Mouse (Mus musculus): ENCODE measurements around the gene 1700016D06Rik.

Gene 1700016D06Rik

DNA sequence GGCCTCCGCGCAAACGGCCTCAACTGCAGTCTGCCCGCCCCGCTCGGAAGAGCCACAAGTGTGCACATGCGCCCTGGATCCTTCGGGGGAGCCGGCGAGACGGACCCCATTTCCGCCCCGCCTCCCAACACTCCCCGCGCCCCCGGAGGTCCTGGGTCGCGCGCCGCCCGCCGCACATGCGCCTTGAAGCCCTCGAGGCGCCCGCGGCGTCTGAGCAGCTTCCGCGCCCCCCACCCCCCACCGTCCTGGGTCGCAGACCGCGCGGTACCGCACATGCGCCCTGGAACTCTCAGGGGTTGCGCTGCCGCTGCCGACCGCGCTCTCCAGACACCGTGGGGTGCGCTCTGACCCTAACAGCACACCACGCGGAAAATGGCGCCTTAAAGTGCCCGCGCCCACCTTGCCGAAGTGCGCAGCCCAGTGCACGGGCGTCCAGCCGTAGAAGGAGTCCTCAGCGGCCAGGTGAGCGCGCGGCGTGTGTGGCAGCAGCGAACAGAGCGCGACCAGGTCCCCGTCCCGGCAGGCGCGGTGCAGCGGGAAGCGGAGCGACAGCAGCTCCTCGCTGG lies 65.8 kb downstream of the 1700016D06Rik start:
- DNase-seq (ENCODE audit: low read depth, low spot score), result peak; percentile 88

GRCm38 (mm10) chr8:11634331-11635011 lies 66.4 kb downstream of the 1700016D06Rik start:
- no peak for DNase-seq (ENCODE audit: low read depth, low spot score)

DNA sequence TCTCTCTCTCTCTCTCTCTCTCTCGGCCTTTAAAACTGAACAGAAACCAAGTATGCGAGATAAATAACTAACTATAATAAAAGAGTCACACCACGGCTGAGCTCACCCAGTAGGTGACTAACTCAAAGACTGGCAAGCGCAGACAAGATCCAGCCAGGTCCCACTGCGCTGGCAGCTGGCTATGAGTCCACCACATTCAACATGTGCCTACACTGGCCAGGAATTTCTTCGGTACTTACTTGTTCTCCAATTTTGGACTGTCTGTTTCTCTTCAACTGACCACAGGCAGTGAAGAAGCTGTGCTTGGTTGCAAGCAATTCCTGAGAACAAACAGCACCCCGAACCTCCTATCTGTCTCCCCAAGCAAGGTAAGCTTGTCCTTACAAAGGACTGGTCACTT lies 67.4 kb downstream of the 1700016D06Rik start:
- DNase-seq (ENCODE audit: low read depth, low spot score), result no peak

GRCm38 (mm10) chr8:11632406-11632805 lies 68.5 kb downstream of the 1700016D06Rik start:
- DNase-seq (ENCODE audit: low read depth, low spot score), result no peak

- no peak for DNase-seq (ENCODE audit: low read depth, low spot score)
Observed at GRCm38 (mm10) chr8:11629206-11629605, 71.7 kb downstream of the 1700016D06Rik start.

DNA sequence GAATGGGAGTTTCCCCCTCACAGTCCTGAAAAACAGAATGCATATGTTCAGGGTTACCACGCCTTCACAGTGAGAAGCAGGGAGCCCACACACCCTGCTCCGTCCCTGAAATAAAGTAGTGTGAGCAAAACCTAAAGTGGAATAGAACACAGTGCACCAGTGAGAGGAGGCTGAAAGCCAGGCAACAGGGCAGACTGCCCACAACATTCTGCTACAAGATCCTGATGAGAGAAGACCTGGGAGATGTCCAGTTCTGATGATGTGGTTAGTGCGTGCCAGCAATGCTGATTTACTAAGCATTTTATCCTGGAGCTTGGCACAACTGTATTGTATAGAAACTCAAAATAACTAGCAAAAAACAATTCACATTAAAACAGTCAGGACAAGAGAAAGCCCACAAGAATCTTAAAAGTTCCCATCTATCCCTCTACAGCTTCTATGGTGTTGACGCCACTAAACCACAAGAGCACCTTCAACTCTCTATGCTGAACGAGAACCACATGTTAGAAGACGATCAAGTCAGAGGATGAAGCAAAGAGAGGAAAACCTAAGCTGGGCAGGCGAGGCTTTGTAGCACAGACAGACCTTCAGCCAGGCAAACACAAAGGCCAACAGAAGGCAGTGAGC lies 72.2 kb downstream of the 1700016D06Rik start:
- DNase-seq (ENCODE audit: low read depth, low spot score), result no peak

DNA sequence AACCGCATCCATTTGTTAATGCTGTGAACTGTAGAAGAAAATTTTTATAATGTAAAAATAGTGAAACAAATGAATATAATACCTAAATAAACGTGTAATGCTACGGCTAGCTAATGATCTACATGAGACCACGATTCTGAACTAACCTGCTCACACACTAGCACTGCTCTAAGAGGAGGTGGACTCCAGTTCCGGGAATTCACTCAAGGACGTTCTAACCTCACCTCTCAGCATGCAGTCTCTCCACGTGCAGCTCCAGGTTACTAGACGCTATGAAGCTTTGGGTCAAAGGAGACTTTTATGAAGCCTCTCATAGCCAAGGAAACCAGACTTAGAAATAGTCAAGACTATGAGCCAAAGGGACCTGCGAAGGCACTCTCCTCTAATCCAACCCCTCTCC lies 73.1 kb downstream of the 1700016D06Rik start:
- no peak for DNase-seq (ENCODE audit: low read depth, low spot score)

- no peak for DNase-seq (ENCODE audit: low read depth, low spot score)
Observed at GRCm38 (mm10) chr8:11625084-11625483, 75.8 kb downstream of the 1700016D06Rik start.

DNA sequence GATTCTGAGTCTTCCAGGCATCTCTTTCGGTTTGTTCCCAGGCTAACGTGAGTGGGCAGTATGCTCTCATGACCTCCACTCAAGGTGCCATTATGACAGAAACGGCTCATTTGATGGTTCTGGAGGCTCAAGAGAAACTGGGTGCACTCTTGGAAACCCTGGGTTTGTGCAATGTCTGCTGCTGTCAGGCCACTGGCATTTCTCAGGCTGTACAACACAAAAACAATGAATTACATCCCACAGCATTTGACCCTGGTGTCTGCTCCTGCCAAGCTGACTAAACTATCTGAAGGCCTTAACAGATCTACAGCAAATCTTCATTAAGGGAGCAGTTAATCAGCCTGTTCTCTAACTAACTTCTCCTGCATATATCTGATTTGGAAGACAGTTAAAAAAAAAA lies 81.8 kb downstream of the 1700016D06Rik start:
- DNase-seq (ENCODE audit: low read depth, low spot score), result no peak

DNA sequence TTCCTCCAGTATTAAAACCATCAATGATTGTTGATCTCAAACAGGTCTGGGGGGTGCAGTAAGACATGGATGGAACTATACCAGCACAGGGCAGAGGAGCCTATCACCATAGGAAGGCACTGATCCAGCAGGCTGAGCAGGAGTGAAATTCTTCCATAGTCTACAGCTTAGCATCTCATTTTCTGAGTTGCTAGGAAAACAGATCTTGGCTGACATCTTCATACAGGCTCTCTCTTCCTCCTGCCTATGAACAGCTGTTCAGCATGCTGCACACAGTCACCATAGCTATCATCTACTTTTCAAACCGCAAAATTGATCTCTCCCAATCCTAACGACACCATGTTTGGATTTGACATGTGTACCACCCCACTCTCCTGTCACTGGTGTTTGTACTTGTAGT lies 82.8 kb downstream of the 1700016D06Rik start:
- no peak for DNase-seq (ENCODE audit: low read depth, low spot score)

- no peak for DNase-seq (ENCODE audit: low read depth, low spot score)
Observed at GRCm38 (mm10) chr8:11616294-11616693, 84.6 kb downstream of the 1700016D06Rik start.

- no peak for DNase-seq (ENCODE audit: low read depth, low spot score)
Observed at GRCm38 (mm10) chr8:11614126-11614835, 86.6 kb downstream of the 1700016D06Rik start.

DNA sequence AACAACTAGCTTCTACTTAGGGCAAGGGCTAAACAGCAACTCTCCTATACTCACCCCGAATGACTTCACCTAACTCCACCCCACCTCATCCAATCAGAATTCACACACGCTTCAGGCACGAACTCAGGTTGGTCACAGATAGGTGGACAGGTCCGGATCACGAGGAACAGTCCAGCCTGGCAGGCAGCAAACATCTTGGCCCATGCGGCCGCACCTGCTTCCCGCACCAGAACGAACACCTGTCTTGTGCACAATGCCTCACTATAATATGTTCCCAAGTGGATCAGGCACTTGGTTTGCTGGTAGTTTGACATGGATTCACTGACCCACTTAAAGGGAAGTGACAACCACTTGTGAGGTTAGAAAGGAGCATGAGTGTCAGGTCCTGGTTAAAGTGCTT lies 92.0 kb downstream of the 1700016D06Rik start:
- DNase-seq (ENCODE audit: low read depth, low spot score), result no peak

Data from brain, embryonic 18.5 days (tissue).